Mouse (Mus musculus) urinary bladder, postnatal 25 days (tissue): ENCODE measurements around the gene Gng8.

Experiments used
- DNase-seq: peaks from one replicate; pipeline ENCODE4 v3.0.0; 2022; ENCODE audit warnings: low spot score

Gng8 gene

GRCm38 (mm10) chr7:16891641-16892351, at the start of gene Gng8:
Gene Gng8 (plus strand): TSS chr7:16891786.
- DNase-seq: peak; percentile 83

DNA sequence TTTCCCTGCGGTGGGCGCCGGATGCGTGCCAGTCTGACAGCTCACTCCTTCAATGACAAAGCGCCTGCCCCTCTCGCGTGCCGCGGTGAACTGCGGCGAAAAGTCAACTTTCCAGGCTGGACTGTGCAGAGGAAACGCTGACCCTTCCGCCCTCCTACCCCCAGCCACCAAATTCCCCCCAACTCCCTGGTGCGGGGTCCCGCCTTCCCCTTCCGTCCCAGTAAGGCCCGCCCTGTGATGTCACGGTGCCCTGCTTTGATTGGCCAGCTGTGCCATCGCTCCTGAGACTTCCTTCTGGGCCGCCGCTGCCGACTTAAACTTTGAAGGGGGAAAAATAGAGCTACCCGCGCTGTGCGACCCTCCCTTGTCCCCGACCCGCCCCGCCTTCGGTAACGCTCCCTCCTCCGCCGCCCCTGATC, 48.9 kb upstream of the Gng8 start, which contains the start of gene Prkd2:
Gene Prkd2 (plus strand): TSS at position 258 of the 419 bp plus-strand sequence.
- DNase-seq: peak; percentile 86

GRCm38 (mm10) chr7:16843441-16844171, 48.0 kb upstream of the Gng8 start:
- DNase-seq: peak; percentile 30

GRCm38 (mm10) chr7:16844696-16845071, 46.9 kb upstream of the Gng8 start:
- DNase-seq: no peak

- no peak for DNase-seq
These were observed 46.3 kb upstream of the Gng8 start for GRCm38 (mm10) chr7:16845072-16845819.

DNA sequence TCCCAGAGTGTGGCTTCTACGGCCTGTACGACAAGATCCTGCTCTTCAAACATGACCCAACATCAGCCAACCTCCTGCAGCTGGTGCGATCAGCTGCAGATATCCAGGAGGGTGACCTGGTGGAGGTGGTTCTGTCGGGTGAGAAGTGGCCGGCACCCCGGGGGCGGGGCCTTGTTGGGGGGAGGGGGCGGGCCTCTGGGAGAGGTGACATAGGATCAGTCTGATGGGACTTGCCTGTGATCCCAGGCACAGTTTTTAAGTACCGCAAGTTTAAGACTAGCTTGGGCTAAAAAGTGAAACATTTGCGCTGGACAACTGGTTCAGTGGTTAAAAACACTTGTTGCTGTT, 45.8 kb upstream of the Gng8 start:
- no peak for DNase-seq

DNA sequence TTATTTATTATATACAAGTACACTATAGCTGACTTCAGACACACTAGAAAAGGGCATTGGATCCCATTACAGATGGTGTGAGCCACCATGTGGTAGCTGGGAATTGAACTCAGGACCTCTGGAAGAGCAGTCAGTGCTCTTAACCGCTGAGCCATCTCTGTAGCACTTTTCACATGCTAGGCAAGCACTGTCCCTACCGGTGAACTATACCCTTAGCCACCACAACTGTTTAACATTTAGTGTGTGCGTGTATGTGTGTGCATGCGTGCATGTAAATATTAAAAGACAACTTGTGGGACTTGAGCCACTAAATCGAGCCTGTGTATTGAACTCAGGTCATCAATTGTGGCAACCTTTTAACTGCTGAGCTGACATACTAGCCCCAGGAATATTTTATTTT, 44.8 kb upstream of the Gng8 start:
- DNase-seq: no peak

- DNase-seq: no peak
These were observed 44.1 kb upstream of the Gng8 start for GRCm38 (mm10) chr7:16847507-16847906.

DNA sequence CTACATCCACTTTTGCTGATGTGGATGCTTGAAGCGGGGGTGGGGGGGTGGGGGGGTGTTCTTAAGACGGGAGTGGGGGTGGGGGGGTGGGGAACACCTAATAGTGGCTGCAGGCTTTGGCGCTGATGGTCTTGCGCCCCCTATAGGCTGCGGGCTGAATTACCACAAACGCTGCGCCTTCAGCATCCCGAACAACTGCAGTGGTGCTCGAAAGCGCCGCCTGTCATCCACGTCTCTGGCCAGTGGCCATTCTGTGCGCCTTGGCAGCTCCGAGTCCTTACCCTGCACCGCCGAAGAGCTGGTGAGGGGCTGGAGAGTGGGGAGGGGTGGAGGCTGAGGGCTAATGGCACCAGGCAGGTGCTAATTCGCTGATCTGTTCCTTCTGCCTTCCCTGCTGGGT, 43.0 kb upstream of the Gng8 start:
- no peak for DNase-seq

DNA sequence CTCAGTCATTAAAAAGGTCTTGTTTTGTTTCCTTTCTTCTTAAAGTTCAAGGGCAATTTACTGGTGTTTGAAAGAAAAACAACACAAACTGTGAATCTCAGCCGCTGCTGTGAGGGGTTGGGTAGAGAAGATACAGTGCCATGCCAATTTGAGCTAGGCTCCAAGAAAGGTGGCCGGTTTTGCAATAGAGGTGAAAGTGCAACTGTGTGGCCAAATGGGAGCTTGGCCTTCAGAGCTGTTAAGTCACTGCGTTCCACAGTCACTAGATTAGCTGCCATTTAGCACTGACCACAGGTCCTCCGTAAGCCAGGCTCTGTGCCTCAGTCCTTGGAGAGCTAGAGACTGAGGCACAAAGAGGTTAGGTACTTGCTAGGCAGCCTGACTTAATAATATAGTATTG, 40.0 kb upstream of the Gng8 start:
- no peak for DNase-seq

DNA sequence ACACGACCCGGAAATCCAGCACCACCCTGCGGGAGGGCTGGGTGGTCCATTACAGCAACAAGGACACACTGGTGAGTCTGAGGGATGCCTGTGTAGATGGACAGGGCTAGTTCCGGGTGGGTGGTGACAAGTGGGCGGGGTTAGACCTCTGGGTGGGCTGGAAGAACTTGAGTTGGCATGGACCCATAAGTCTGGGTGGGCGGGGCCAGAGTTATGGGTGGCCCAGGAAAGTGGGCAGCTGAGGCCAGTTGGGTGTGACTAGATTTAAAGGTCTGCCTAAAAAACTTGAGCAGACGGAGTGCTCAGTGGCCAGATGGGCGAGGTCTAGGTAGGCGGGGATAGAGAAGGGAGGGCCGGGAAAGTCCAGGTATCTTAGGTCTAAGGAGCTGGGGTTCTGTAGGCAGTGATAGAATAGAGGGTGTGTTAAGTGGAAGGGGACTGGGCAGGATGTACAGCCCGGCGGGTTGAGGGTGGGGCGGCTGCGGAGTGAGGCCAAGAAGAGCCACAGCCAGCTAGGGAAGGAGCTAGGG, 38.2 kb upstream of the Gng8 start:
- DNase-seq: no peak

DNA sequence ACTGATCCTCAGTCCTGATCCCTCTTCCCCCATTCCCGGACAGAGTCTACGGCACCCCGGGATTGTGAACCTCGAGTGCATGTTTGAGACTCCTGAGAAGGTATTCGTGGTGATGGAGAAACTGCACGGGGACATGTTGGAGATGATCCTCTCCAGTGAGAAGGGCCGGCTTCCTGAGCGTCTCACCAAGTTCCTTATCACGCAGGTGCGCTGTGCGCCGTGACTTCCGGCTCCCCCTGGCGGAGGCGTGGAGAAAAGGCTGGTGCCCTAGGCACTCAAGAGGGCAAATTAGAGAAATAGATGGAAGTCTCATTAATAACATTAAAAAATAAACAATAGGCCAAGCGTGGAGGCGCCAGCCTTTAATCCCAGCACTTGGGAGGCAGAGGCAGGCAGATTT, 33.2 kb upstream of the Gng8 start:
- peak; percentile 53 for DNase-seq

GRCm38 (mm10) chr7:16859902-16860651, 31.5 kb upstream of the Gng8 start:
- DNase-seq: peak; percentile 50

- no peak for DNase-seq
These were observed 24.1 kb upstream of the Gng8 start for GRCm38 (mm10) chr7:16867488-16867887.

DNA sequence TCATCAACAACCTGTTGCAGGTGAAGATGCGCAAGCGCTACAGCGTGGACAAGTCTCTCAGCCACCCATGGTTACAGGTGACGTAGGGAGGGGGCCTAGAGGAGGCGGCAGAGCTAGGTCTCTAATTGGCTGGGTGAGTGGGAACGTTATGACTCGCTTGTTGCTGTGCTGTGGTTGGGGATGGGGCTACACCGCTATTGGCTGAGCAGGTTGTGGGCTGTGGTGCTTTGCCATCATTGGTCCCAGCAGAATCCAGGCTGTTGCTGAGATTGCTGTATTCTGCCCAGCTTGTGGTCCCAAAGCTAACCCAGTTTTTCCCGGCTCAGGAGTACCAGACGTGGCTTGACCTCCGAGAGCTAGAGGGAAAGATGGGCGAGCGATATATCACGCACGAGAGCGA, 22.1 kb upstream of the Gng8 start:
- DNase-seq: no peak

DNA sequence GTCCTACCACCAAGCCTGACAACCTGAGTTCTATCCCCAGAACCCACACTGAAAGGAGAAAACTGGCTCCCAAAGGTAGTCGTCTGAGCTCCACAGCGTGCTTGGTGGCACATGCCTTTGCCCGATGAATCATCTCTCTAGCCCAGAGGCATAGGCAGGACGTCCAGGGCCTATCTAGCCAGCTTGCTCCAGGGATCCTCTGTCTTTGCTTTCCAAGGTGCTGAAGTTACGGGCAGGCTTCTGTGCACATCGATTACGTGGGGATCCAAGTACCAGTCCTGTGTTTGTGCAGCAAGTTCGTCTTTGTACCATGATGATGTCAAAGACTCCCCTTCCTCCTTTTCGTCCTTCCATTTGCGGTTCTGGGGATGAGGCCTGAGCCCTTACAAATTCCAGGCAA, 20.0 kb upstream of the Gng8 start:
- DNase-seq: no peak

- DNase-seq: no peak
These were observed 19.1 kb upstream of the Gng8 start for GRCm38 (mm10) chr7:16872478-16872877.

- no peak for DNase-seq
These were observed 18.2 kb upstream of the Gng8 start for GRCm38 (mm10) chr7:16873392-16873791.

DNA sequence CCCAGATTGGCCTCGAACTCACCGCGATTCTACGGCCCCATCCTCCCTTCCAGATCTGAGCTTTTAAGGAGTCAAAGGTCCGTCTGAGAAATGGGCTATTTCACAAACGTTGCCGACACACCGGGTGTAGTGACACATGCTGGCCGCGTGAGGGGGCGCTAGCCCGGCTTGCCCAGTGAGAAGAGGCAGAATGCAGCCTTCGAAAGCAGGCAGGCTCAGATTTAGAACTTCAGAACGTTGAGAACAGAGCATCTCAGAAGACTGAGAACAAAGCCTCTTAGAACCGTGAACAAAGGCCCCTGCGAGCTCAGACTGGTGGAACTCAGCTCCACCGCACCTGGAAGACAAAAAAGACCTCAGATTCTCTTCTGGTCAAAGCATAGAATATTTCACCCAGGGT, 17.4 kb upstream of the Gng8 start:
- DNase-seq: peak; percentile 75

DNA sequence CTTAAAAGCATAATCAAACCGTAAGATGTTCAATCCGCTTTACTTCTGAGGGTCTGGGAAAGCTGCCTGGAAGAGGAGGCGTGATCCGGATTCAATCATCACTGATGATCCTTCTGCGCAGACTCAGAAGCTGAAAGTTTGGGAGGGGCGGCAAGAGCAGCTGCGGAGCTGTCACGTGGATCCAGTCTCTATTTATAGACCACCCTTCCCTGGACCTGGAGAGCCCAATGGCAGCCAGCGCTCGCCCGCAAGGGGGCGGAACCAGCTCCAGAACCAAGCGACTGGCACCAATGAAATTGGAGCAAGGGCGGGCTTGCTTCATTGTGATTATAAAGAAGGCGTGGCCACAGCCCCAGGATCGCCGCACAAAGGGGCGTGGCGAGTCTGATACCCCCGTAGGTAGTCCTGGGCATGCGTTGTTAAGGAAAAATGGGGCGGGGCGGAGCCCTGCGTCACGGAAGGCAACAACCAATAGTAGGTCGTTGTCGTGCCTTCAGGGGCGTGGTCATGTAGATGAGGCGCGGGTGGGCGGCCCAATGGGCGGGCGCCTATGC, 16.8 kb upstream of the Gng8 start:
- peak; percentile 96 for DNase-seq

GRCm38 (mm10) chr7:16875310-16875325, 16.5 kb upstream of the Gng8 start, which contains the start of gene Dact3:
Gene Dact3 (plus strand): TSS chr7:16875317.
- DNase-seq: no peak

GRCm38 (mm10) chr7:16875326-16875725, 16.3 kb upstream of the Gng8 start:
- DNase-seq: no peak
